Mouse (Mus musculus): ENCODE data around the gene Tcf7l2. TPM values are rescaled to one million over a fixed set of nuclear protein-coding genes. Genes with fewer than 3 reads are reported as not detected.

Gene Tcf7l2
- total RNA-seq, 1 experiment, result 3.0 TPM

GRCm38 (mm10) chr19:55702716-55703115 is 38.9 kb upstream of the Tcf7l2 start:
- Histone ChIP-seq H3K4me3 (ENCODE audit: insufficient read depth in 1 of 2, low read depth in 1 of 2, low read length in 2 of 2, poor library complexity in 1 of 2, severe bottlenecking in 1 of 2) (no peak overlapping the region), H3K27ac (ENCODE audit: insufficient read depth, low read depth, low read length, poor library complexity, severe bottlenecking) (no peak overlapping the region), H3K4me1 (ENCODE audit: control insufficient read depth in 2 of 2, insufficient read depth in 2 of 2, low read length in 2 of 2, poor library complexity in 1 of 2) (peaks cover 0 to 10% of the 10 kb centered on the region in 2 experiments; a peak in 1 of 4 replicates), H3K36me3 (ENCODE audit: control insufficient read depth, insufficient read depth, low read length, poor library complexity, severe bottlenecking) (no peaks in the 10 kb centered on the region), H3K9ac (ENCODE audit: insufficient read depth, low read depth, low read length, poor library complexity, severe bottlenecking) (no peak overlapping the region), H3K9me3 (ENCODE audit: control insufficient read depth, insufficient read depth, low read depth, low read length) (no peaks in the 10 kb centered on the region)
- no peak for TF ChIP-seq CHD2 (IDR thresholded peaks at IDR 0.05; ENCODE audit: low read depth, low read length)
- TF ChIP-seq ZNF384 (IDR thresholded peaks at IDR 0.05; ENCODE audit: low read depth, low read length), result no peak
- no peak for TF ChIP-seq ZC3H11A (IDR thresholded peaks at IDR 0.05; ENCODE audit: borderline replicate concordance, low read depth, low read length)
- DNase-seq (ENCODE audit: low read depth, low spot score), result no peak
- in situ Hi-C loops (cut with MboI; ENCODE audit: low sequenced_read_pairs in 2 of 2, unreplicated experiment in 2 of 2), result no loop called here

- Histone ChIP-seq H3K36me3 (ENCODE audit: control insufficient read depth, insufficient read depth, low read length, poor library complexity, severe bottlenecking) (no peaks in the 10 kb centered on the region), H3K27ac (ENCODE audit: insufficient read depth, low read depth, low read length, poor library complexity, severe bottlenecking) (no peak overlapping the region), H3K4me1 (ENCODE audit: control insufficient read depth in 2 of 2, insufficient read depth in 2 of 2, low read length in 2 of 2, poor library complexity in 1 of 2) (peaks cover 0 to 10% of the 10 kb centered on the region in 2 experiments; a peak in 1 of 4 replicates), H3K9me3 (ENCODE audit: control insufficient read depth, insufficient read depth, low read depth, low read length) (no peaks in the 10 kb centered on the region), H3K4me3 (ENCODE audit: insufficient read depth in 1 of 2, low read depth in 1 of 2, low read length in 2 of 2, poor library complexity in 1 of 2, severe bottlenecking in 1 of 2) (no peak overlapping the region), H3K9ac (ENCODE audit: insufficient read depth, low read depth, low read length, poor library complexity, severe bottlenecking) (no peak overlapping the region)
- DNase-seq (ENCODE audit: low read depth, low spot score), result no peak
- in situ Hi-C loops (cut with MboI; ENCODE audit: low sequenced_read_pairs in 2 of 2, unreplicated experiment in 2 of 2), result no loop called here
- TF ChIP-seq ZNF384 (IDR thresholded peaks at IDR 0.05; ENCODE audit: low read depth, low read length) (no peak), MAFK (IDR thresholded peaks at IDR 0.05; ENCODE audit: insufficient read depth, low read depth, low read length) (no peak)
Observed at GRCm38 (mm10) chr19:55704071-55704470, 37.5 kb upstream of the Tcf7l2 start.

- H3K9me3 ChIP-seq (ENCODE audit: control insufficient read depth, insufficient read depth, low read depth, low read length), result no peaks in the 10 kb centered on the region
- no peak overlapping the region for H3K4me3 ChIP-seq (ENCODE audit: insufficient read depth in 1 of 2, low read depth in 1 of 2, low read length in 2 of 2, poor library complexity in 1 of 2, severe bottlenecking in 1 of 2)
- TF ChIP-seq CHD2 (IDR thresholded peaks at IDR 0.05; ENCODE audit: low read depth, low read length) (no peak), HCFC1 (IDR thresholded peaks at IDR 0.05; ENCODE audit: borderline replicate concordance, insufficient read depth, low read length) (no peak), ZNF384 (IDR thresholded peaks at IDR 0.05; ENCODE audit: low read depth, low read length) (no peak), MAFK (IDR thresholded peaks at IDR 0.05; ENCODE audit: insufficient read depth, low read depth, low read length) (no peak), ZC3H11A (IDR thresholded peaks at IDR 0.05; ENCODE audit: borderline replicate concordance, low read depth, low read length) (no peak)
Observed at GRCm38 (mm10) chr19:55706300-55706699, 35.3 kb upstream of the Tcf7l2 start.

GRCm38 (mm10) chr19:55706806-55707205 is 34.8 kb upstream of the Tcf7l2 start:
- no peak for DNase-seq (ENCODE audit: low read depth, low spot score)
- H3K9me3 ChIP-seq (ENCODE audit: control insufficient read depth, insufficient read depth, low read depth, low read length), result no peaks in the 10 kb centered on the region
- peaks cover 1 to 2% of the 10 kb centered on the region in 2 experiments; a peak in 2 of 4 replicates for H3K4me1 ChIP-seq (ENCODE audit: control insufficient read depth in 2 of 2, insufficient read depth in 2 of 2, low read length in 2 of 2, poor library complexity in 1 of 2)
- H3K27ac ChIP-seq (ENCODE audit: insufficient read depth, low read depth, low read length, poor library complexity, severe bottlenecking), result no peak overlapping the region
- TF ChIP-seq MAFK (IDR thresholded peaks at IDR 0.05; ENCODE audit: insufficient read depth, low read depth, low read length) (no peak), HCFC1 (IDR thresholded peaks at IDR 0.05; ENCODE audit: borderline replicate concordance, insufficient read depth, low read length) (no peak)
- H3K4me3 ChIP-seq (ENCODE audit: insufficient read depth in 1 of 2, low read depth in 1 of 2, low read length in 2 of 2, poor library complexity in 1 of 2, severe bottlenecking in 1 of 2), result no peak overlapping the region
- no peaks in the 10 kb centered on the region for H3K36me3 ChIP-seq (ENCODE audit: control insufficient read depth, insufficient read depth, low read length, poor library complexity, severe bottlenecking)
- in situ Hi-C loops (cut with MboI; ENCODE audit: low sequenced_read_pairs in 2 of 2, unreplicated experiment in 2 of 2), result no loop called here
- H3K9ac ChIP-seq (ENCODE audit: insufficient read depth, low read depth, low read length, poor library complexity, severe bottlenecking), result no peak overlapping the region

More at GRCm38 (mm10) chr19:55706300-55706699, 35.3 kb upstream of the Tcf7l2 start:
- H3K36me3 ChIP-seq (ENCODE audit: control insufficient read depth, insufficient read depth, low read length, poor library complexity, severe bottlenecking), result no peaks in the 10 kb centered on the region
- DNase-seq (ENCODE audit: low read depth, low spot score), result no peak
- H3K9ac ChIP-seq (ENCODE audit: insufficient read depth, low read depth, low read length, poor library complexity, severe bottlenecking), result no peak overlapping the region
- H3K4me1 ChIP-seq (ENCODE audit: control insufficient read depth in 2 of 2, insufficient read depth in 2 of 2, low read length in 2 of 2, poor library complexity in 1 of 2), result 0 out of 4 replicates have a peak, but pooled peaks cover 0 to 1% of the 10 kb centered on the region in 2 experiments
- in situ Hi-C loops (cut with MboI; ENCODE audit: low sequenced_read_pairs in 2 of 2, unreplicated experiment in 2 of 2), result no loop called here
- no peak overlapping the region for H3K27ac ChIP-seq (ENCODE audit: insufficient read depth, low read depth, low read length, poor library complexity, severe bottlenecking)

- H3K27ac ChIP-seq (ENCODE audit: insufficient read depth, low read depth, low read length, poor library complexity, severe bottlenecking), result no peak overlapping the region
- H3K4me3 ChIP-seq (ENCODE audit: insufficient read depth in 1 of 2, low read depth in 1 of 2, low read length in 2 of 2, poor library complexity in 1 of 2, severe bottlenecking in 1 of 2), result no peak overlapping the region
- no peak overlapping the region for H3K9ac ChIP-seq (ENCODE audit: insufficient read depth, low read depth, low read length, poor library complexity, severe bottlenecking)
- peaks cover 4 to 6% of the 10 kb centered on the region in 2 experiments; a peak in 3 of 4 replicates for H3K4me1 ChIP-seq (ENCODE audit: control insufficient read depth in 2 of 2, insufficient read depth in 2 of 2, low read length in 2 of 2, poor library complexity in 1 of 2)
- H3K36me3 ChIP-seq (ENCODE audit: control insufficient read depth, insufficient read depth, low read length, poor library complexity, severe bottlenecking), result no peaks in the 10 kb centered on the region
- DNase-seq (ENCODE audit: low read depth, low spot score), result no peak
- in situ Hi-C loops (cut with MboI; ENCODE audit: low sequenced_read_pairs in 2 of 2, unreplicated experiment in 2 of 2), result no loop called here
- no peak for TF ChIP-seq HCFC1 (IDR thresholded peaks at IDR 0.05; ENCODE audit: borderline replicate concordance, insufficient read depth, low read length)
- no peaks in the 10 kb centered on the region for H3K9me3 ChIP-seq (ENCODE audit: control insufficient read depth, insufficient read depth, low read depth, low read length)
Observed at GRCm38 (mm10) chr19:55708031-55708554, 33.5 kb upstream of the Tcf7l2 start.

Measured in ES-E14 (cell line).